Mouse (Mus musculus): ENCODE measurements around the gene Wdr60. TPM values are rescaled to one million over a fixed set of nuclear protein-coding genes. Genes with fewer than 3 reads are reported as not detected.

Gene Wdr60
- polyA plus RNA-seq, 1 experiment from 2014 or later: 18.7 TPM

- H3K4me3 ChIP-seq (ENCODE audit: low read length): no peak overlapping the region
- no peak overlapping the region for H3K4me2 ChIP-seq (ENCODE audit: low read depth, low read length)
- H3K9ac ChIP-seq (ENCODE audit: low read length): no peak overlapping the region
- H3K4me1 ChIP-seq (replicated peaks; ENCODE audit: control insufficient read depth, insufficient read depth, low read length): no peaks in the 10 kb centered on the region
- 0 out of 2 replicates have a peak, but pooled peaks have one; percentile 51 for ATAC-seq (ENCODE audit: low read depth)
- no peaks in the 10 kb centered on the region for H3K9me3 ChIP-seq (ENCODE audit: control insufficient read depth, low read length)
- no peaks in the 10 kb centered on the region for H3K36me3 ChIP-seq (ENCODE audit: control insufficient read depth, insufficient read depth, low read length)
- H3K27me3 ChIP-seq (ENCODE audit: control insufficient read depth, insufficient read depth, low read depth, low read length): no peaks in the 10 kb centered on the region
- H3K27ac ChIP-seq (ENCODE audit: low read length): no peak overlapping the region
- 46% methylated on average over 1 of the region's 1 CpGs for WGBS
These were observed 10.9 kb upstream of the Wdr60 start for GRCm38 (mm10) chr12:116273733-116274132.

- no peak overlapping the region for H3K9ac ChIP-seq (ENCODE audit: low read length)
- H3K9me3 ChIP-seq (ENCODE audit: control insufficient read depth, low read length): no peaks in the 10 kb centered on the region
- no peak for ATAC-seq (ENCODE audit: low read depth)
- no peak overlapping the region for H3K4me2 ChIP-seq (ENCODE audit: low read depth, low read length)
- WGBS: 94% methylated on average over 2 of the region's 2 CpGs
- H3K36me3 ChIP-seq (ENCODE audit: control insufficient read depth, insufficient read depth, low read length): no peaks in the 10 kb centered on the region
- H3K27ac ChIP-seq (ENCODE audit: low read length): no peak overlapping the region
- H3K4me1 ChIP-seq (replicated peaks; ENCODE audit: control insufficient read depth, insufficient read depth, low read length): no peaks in the 10 kb centered on the region
- H3K4me3 ChIP-seq (ENCODE audit: low read length): no peak overlapping the region
- no peaks in the 10 kb centered on the region for H3K27me3 ChIP-seq (ENCODE audit: control insufficient read depth, insufficient read depth, low read depth, low read length)
These were observed 8.2 kb upstream of the Wdr60 start for GRCm38 (mm10) chr12:116271071-116271470.

GRCm38 (mm10) chr12:116270538-116270937 lies 7.7 kb upstream of the Wdr60 start:
- H3K36me3 ChIP-seq (ENCODE audit: control insufficient read depth, insufficient read depth, low read length): no peaks in the 10 kb centered on the region
- no peak overlapping the region for H3K4me2 ChIP-seq (ENCODE audit: low read depth, low read length)
- H3K4me3 ChIP-seq (ENCODE audit: low read length): no peak overlapping the region
- no peak overlapping the region for H3K27ac ChIP-seq (ENCODE audit: low read length)
- ATAC-seq (ENCODE audit: low read depth): no peak
- no peaks in the 10 kb centered on the region for H3K27me3 ChIP-seq (ENCODE audit: control insufficient read depth, insufficient read depth, low read depth, low read length)
- no peak overlapping the region for H3K9ac ChIP-seq (ENCODE audit: low read length)
- H3K9me3 ChIP-seq (ENCODE audit: control insufficient read depth, low read length): no peaks in the 10 kb centered on the region
- H3K4me1 ChIP-seq (replicated peaks; ENCODE audit: control insufficient read depth, insufficient read depth, low read length): no peaks in the 10 kb centered on the region
- 74% methylated on average over 1 of the region's 1 CpGs for WGBS

- Histone ChIP-seq H3K4me2 (ENCODE audit: low read depth, low read length) (no peak overlapping the region), H3K4me1 (replicated peaks; ENCODE audit: control insufficient read depth, insufficient read depth, low read length) (no peaks in the 10 kb centered on the region), H3K36me3 (ENCODE audit: control insufficient read depth, insufficient read depth, low read length) (no peaks in the 10 kb centered on the region), H3K9ac (ENCODE audit: low read length) (no peak overlapping the region), H3K9me3 (ENCODE audit: control insufficient read depth, low read length) (no peaks in the 10 kb centered on the region), H3K27me3 (ENCODE audit: control insufficient read depth, insufficient read depth, low read depth, low read length) (no peaks in the 10 kb centered on the region), H3K4me3 (ENCODE audit: low read length) (no peak overlapping the region), H3K27ac (ENCODE audit: low read length) (no peak overlapping the region)
- ATAC-seq (ENCODE audit: low read depth): no peak
- 65% methylated on average over 5 of the region's 5 CpGs for WGBS
These were observed 6.6 kb upstream of the Wdr60 start for GRCm38 (mm10) chr12:116269450-116269849.

- no peaks in the 10 kb centered on the region for H3K9me3 ChIP-seq (ENCODE audit: control insufficient read depth, low read length)
- no peaks in the 10 kb centered on the region for H3K4me1 ChIP-seq (replicated peaks; ENCODE audit: control insufficient read depth, insufficient read depth, low read length)
- ATAC-seq (ENCODE audit: low read depth): no peak
- H3K9ac ChIP-seq (ENCODE audit: low read length): no peak overlapping the region
- 58% methylated on average over 2 of the region's 2 CpGs for whole genome bisulfite sequencing
- H3K27ac ChIP-seq (ENCODE audit: low read length): no peak overlapping the region
- no peak overlapping the region for H3K4me2 ChIP-seq (ENCODE audit: low read depth, low read length)
- no peaks in the 10 kb centered on the region for H3K27me3 ChIP-seq (ENCODE audit: control insufficient read depth, insufficient read depth, low read depth, low read length)
- H3K4me3 ChIP-seq (ENCODE audit: low read length): no peak overlapping the region
- H3K36me3 ChIP-seq (ENCODE audit: control insufficient read depth, insufficient read depth, low read length): no peaks in the 10 kb centered on the region
These were observed 2.5 kb upstream of the Wdr60 start for GRCm38 (mm10) chr12:116265275-116265674.

GRCm38 (mm10) chr12:116264756-116265155 lies 1.9 kb upstream of the Wdr60 start:
- WGBS: 87% methylated on average over 2 of the region's 2 CpGs
- Histone ChIP-seq H3K4me2 (ENCODE audit: low read depth, low read length) (no peak overlapping the region), H3K27ac (ENCODE audit: low read length) (no peak overlapping the region), H3K4me3 (ENCODE audit: low read length) (no peak overlapping the region), H3K9ac (ENCODE audit: low read length) (no peak overlapping the region), H3K27me3 (ENCODE audit: control insufficient read depth, insufficient read depth, low read depth, low read length) (no peaks in the 10 kb centered on the region), H3K36me3 (ENCODE audit: control insufficient read depth, insufficient read depth, low read length) (no peaks in the 10 kb centered on the region), H3K9me3 (ENCODE audit: control insufficient read depth, low read length) (no peaks in the 10 kb centered on the region), H3K4me1 (replicated peaks; ENCODE audit: control insufficient read depth, insufficient read depth, low read length) (no peaks in the 10 kb centered on the region)
- ATAC-seq (ENCODE audit: low read depth): no peak

- H3K4me1 ChIP-seq (replicated peaks; ENCODE audit: control insufficient read depth, insufficient read depth, low read length): no peaks in the 10 kb centered on the region
- H3K27ac ChIP-seq (ENCODE audit: low read length): no peak overlapping the region
- H3K9ac ChIP-seq (ENCODE audit: low read length): no peak overlapping the region
- WGBS: 86% methylated on average over 2 of the region's 2 CpGs
- no peak overlapping the region for H3K4me2 ChIP-seq (ENCODE audit: low read depth, low read length)
- no peak overlapping the region for H3K4me3 ChIP-seq (ENCODE audit: low read length)
- no peaks in the 10 kb centered on the region for H3K27me3 ChIP-seq (ENCODE audit: control insufficient read depth, insufficient read depth, low read depth, low read length)
- no peak for ATAC-seq (ENCODE audit: low read depth)
- peaks cover 2% of the 10 kb centered on the region; the same call in 1 of the 2 replicates for H3K36me3 ChIP-seq (ENCODE audit: control insufficient read depth, insufficient read depth, low read length)
- no peaks in the 10 kb centered on the region for H3K9me3 ChIP-seq (ENCODE audit: control insufficient read depth, low read length)
These were observed 4.5 kb downstream of the Wdr60 start for GRCm38 (mm10) chr12:116258321-116258720.

- no peak for ATAC-seq (ENCODE audit: low read depth)
- H3K9ac ChIP-seq (ENCODE audit: low read length): no peak overlapping the region
- no peaks in the 10 kb centered on the region for H3K9me3 ChIP-seq (ENCODE audit: control insufficient read depth, low read length)
- no peaks in the 10 kb centered on the region for H3K4me1 ChIP-seq (replicated peaks; ENCODE audit: control insufficient read depth, insufficient read depth, low read length)
- H3K4me2 ChIP-seq (ENCODE audit: low read depth, low read length): no peak overlapping the region
- no peak overlapping the region for H3K27ac ChIP-seq (ENCODE audit: low read length)
- no peaks in the 10 kb centered on the region for H3K27me3 ChIP-seq (ENCODE audit: control insufficient read depth, insufficient read depth, low read depth, low read length)
- 88% methylated on average over 11 of the region's 11 CpGs for WGBS
- H3K36me3 ChIP-seq (ENCODE audit: control insufficient read depth, insufficient read depth, low read length): peaks cover 6% of the 10 kb centered on the region; the same call in 1 of the 2 replicates
- no peak overlapping the region for H3K4me3 ChIP-seq (ENCODE audit: low read length)
These were observed 7.2 kb downstream of the Wdr60 start for GRCm38 (mm10) chr12:116255636-116256035.

GRCm38 (mm10) chr12:116254652-116255051 lies 8.2 kb downstream of the Wdr60 start:
- Histone ChIP-seq H3K27me3 (ENCODE audit: control insufficient read depth, insufficient read depth, low read depth, low read length) (no peaks in the 10 kb centered on the region), H3K4me1 (replicated peaks; ENCODE audit: control insufficient read depth, insufficient read depth, low read length) (no peaks in the 10 kb centered on the region), H3K9me3 (ENCODE audit: control insufficient read depth, low read length) (no peaks in the 10 kb centered on the region), H3K27ac (ENCODE audit: low read length) (no peak overlapping the region), H3K4me3 (ENCODE audit: low read length) (no peak overlapping the region), H3K36me3 (ENCODE audit: control insufficient read depth, insufficient read depth, low read length) (peaks cover 6% of the 10 kb centered on the region; the same call in 1 of the 2 replicates), H3K4me2 (ENCODE audit: low read depth, low read length) (no peak overlapping the region), H3K9ac (ENCODE audit: low read length) (no peak overlapping the region)
- ATAC-seq (ENCODE audit: low read depth): no peak
- 35% methylated on average over 8 of the region's 8 CpGs for WGBS

- Histone ChIP-seq H3K36me3 (ENCODE audit: control insufficient read depth, insufficient read depth, low read length) (peaks cover 4% of the 10 kb centered on the region), H3K4me2 (ENCODE audit: low read depth, low read length) (no peak overlapping the region), H3K9ac (ENCODE audit: low read length) (no peak overlapping the region), H3K4me3 (ENCODE audit: low read length) (no peak overlapping the region), H3K27ac (ENCODE audit: low read length) (no peak overlapping the region), H3K9me3 (ENCODE audit: control insufficient read depth, low read length) (no peaks in the 10 kb centered on the region), H3K27me3 (ENCODE audit: control insufficient read depth, insufficient read depth, low read depth, low read length) (no peaks in the 10 kb centered on the region), H3K4me1 (replicated peaks; ENCODE audit: control insufficient read depth, insufficient read depth, low read length) (no peaks in the 10 kb centered on the region)
- WGBS: 71% methylated on average over 1 of the region's 1 CpGs
- no peak for ATAC-seq (ENCODE audit: low read depth)
These were observed 18.2 kb downstream of the Wdr60 start for GRCm38 (mm10) chr12:116244601-116245000.

Data from lung, embryonic 16.5 days (tissue).